Comparison of ENCODE assay signal across 12 mouse cellular contexts in the genomic region with DNA sequence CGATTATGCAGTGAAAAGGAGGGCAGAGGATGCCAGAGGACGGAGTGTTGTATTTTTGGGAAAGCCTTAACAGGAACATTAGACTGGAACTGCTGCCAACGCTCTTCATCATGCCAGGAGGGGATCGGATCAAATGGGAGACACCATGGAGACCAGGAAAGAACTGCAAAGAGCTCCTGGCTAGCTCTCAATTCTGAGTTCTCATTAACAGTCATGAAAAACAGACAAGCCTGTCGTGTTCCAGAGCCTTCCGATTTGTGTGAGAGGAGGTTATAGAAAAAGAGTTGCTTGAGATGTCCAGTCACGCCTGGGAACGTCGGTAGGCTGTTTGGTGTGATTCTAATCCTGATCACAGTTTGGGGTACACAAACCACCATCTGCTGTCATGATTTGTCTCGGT. TPM values are rescaled to one million over a fixed set of nuclear protein-coding genes. Genes with fewer than 3 reads are reported as not detected.
A peak's percentile ranks its signal among the peaks of the same experiment; 100 is the strongest.
DNase-seq lines count a peak whose midpoint lies in the region; ATAC-seq and TF ChIP-seq lines count a peak whose summit lies in the region.
"Had no signal": no experiment of that assay in that cellular context is flagged by ENCODE, and none has a peak within 500 bp of the region (broad histone marks: within the 10 kb centered on the region; RNA-seq: fewer than 3 reads in every experiment).

No protein-coding gene starts in this region.

- 34% methylated on average over 10 of the region's 10 CpGs for WGBS in hindbrain, postnatal 0 days

- peak; percentile 93 for ATAC-seq in hindbrain, postnatal 0 days
- ATAC-seq: lung, postnatal 0 days had no signal

- no peaks in the 10 kb centered on the region for H3K9me3 ChIP-seq in hindbrain, postnatal 0 days (ENCODE audit: low read length)

- DNase-seq in brain, adult 2 months (ENCODE audit: low read depth, low spot score), result peak; percentile 78
- peak; percentile 4 to 10 for DNase-seq in cerebellum, adult 18-20 months
- peak; percentile 91 for DNase-seq in hindbrain, postnatal 0 days (ENCODE audit: low spot score)
- peak; percentile 67 for DNase-seq in left cerebral cortex, postnatal 4 days
- no peak for DNase-seq in kidney, postnatal 36 days
- DNase-seq in gastrocnemius, adult 2 months, result no peak
- no peak for DNase-seq in retina, postnatal 1 day
- DNase-seq: heart, adult 18-20 months had no signal

- H3K27me3 ChIP-seq in hindbrain, postnatal 0 days (ENCODE audit: insufficient read depth, low read length), result no peaks in the 10 kb centered on the region
- H3K27me3 ChIP-seq: Patski had no signal

- no peak overlapping the region for H3K9ac ChIP-seq in hindbrain, postnatal 0 days (replicated peaks; ENCODE audit: low read length)

- H3K4me1 ChIP-seq in hindbrain, postnatal 0 days (ENCODE audit: insufficient read depth, low read length), result peaks cover 11% of the 10 kb centered on the region; the same call in 1 of the 2 replicates

- TF ChIP-seq CTCF in hindbrain, postnatal 0 days (IDR thresholded peaks at IDR 0.05; ENCODE audit: low read depth), result no peak
- no peak for TF ChIP-seq CTCF in gastrocnemius, adult 2 months (IDR thresholded peaks at IDR 0.05)

- intact Hi-C loops in left cerebral cortex, postnatal 4 days (cut with DNase I), result no loop called here
- intact Hi-C loops in gastrocnemius, adult 2 months (cut with DNase I), result no loop called here

- H3K4me2 ChIP-seq in hindbrain, postnatal 0 days (ENCODE audit: low read depth, low read length), result peak overlapping the region; percentile 18; the same call in 1 of the 2 replicates

- H3K36me3 ChIP-seq in hindbrain, postnatal 0 days (ENCODE audit: insufficient read depth, low read length), result no peaks in the 10 kb centered on the region

- peak overlapping the region; percentile 76 for H3K27ac ChIP-seq in hindbrain, postnatal 0 days
- H3K27ac ChIP-seq in gastrocnemius, adult 2 months, result no peak overlapping the region
- H3K27ac ChIP-seq: kidney, postnatal 0 days; stomach, postnatal 0 days had no signal

- H3K4me3 ChIP-seq in hindbrain, postnatal 0 days (ENCODE audit: low read length), result no peak overlapping the region
- H3K4me3 ChIP-seq in gastrocnemius, adult 2 months, result no peak overlapping the region

RNA-seq across cellular contexts. Expression of a gene that starts 39.0 kb away (rescaled TPM):
- 1.4 and 6.4 TPM in 2 replicates for total RNA-seq in hindbrain, postnatal 0 days (2014; rRNA removed)
- 3.7 and 4.3 TPM in 2 replicates for polyA plus RNA-seq in hindbrain, postnatal 0 days (2015; fragmentation: Nextera tagmentation; extraction: Ambion mirVana)
- 10 to 100 TPM; 23.2 to 24.3 TPM for total RNA-seq in left cerebral cortex, postnatal 4 days (2021)
- under 1 TPM; 0.18 to 0.36 TPM for total RNA-seq in gastrocnemius, adult 2 months (2021)

Comparison
In these comparisons a context has a peak if more than half of its experiments do, and no peak if none do; other contexts are left out.
1. DNase-seq: peak in brain, adult 2 months (single experiment), cerebellum, adult 18-20 months (2 of 2), hindbrain, postnatal 0 days (single experiment) and left cerebral cortex, postnatal 4 days (single experiment); none in kidney, postnatal 36 days (0 of 2), gastrocnemius, adult 2 months (single experiment) and retina, postnatal 1 day (single experiment).